Mouse (Mus musculus) testis, adult 2 months (tissue): ENCODE measurements around the gene Foxp1.

Experiments used
- CTCF ChIP-seq: fragments of 200-500 bp; IDR thresholded peaks from 2 replicates; pipeline ENCODE4 v1.5.1; 2012; ENCODE audit warnings: low read depth, mild to moderate bottlenecking, inconsistent platforms, low read length, moderate library complexity; ENCODE audit not compliant: control insufficient read depth, insufficient read depth, insufficient replicate concordance
- POLR2A ChIP-seq: fragments of 200-500 bp; IDR thresholded peaks from 2 replicates; pipeline ENCODE4 v1.6.1; 2012; ENCODE audit warnings: low read depth, mild to moderate bottlenecking, inconsistent platforms, low read length, moderate library complexity; ENCODE audit not compliant: control insufficient read depth

- TF ChIP-seq CTCF (no peak), POLR2A (no peak)
Observed at GRCm38 (mm10) chr6:99146400-99146905, 376.1 kb downstream of the Foxp1 start.
